Comparison of ENCODE assay signal across 11 mouse cellular contexts in the genomic region with DNA sequence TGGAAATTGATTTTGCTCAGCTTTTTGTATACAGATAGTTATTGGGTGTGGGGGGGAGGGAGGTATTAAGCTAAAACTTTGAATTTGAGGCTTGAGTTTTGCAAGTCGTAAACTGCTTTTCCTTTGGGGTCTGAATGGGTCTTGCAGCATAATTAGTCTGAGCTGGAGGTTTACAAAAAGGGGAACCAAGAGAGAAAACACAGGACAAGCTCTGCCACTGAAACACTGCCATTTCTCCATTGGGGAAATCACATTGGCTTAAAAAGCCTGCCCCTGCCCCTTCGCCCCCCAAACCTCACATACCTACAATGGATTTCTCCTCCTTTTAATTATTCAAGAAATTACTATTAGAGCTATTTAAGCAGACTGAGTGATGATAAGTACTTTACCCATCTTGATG.
"Had no signal": no experiment of that assay in that cellular context is flagged by ENCODE, and none has a peak within 500 bp of the region (broad histone marks: within the 10 kb centered on the region; RNA-seq: fewer than 3 reads in every experiment).

No protein-coding gene starts in this region.

- ATAC-seq: liver, embryonic 12.5 days had no signal

- H3K9me3 ChIP-seq: limb, embryonic 10.5 days; limb, embryonic 13.5 days; liver, embryonic 15.5 days; lung, embryonic 15.5 days had no signal

- DNase-seq: liver; lung, adult 18-20 months; thymus, adult 18-20 months; thymus, postnatal 36 days had no signal

- H3K4me2 ChIP-seq: limb, embryonic 13.5 days; liver, embryonic 12.5 days; liver, embryonic 15.5 days; lung, embryonic 15.5 days; midbrain, embryonic 11.5 days had no signal

- H3K4me3 ChIP-seq: limb, embryonic 10.5 days; limb, embryonic 13.5 days; liver, embryonic 12.5 days; liver, embryonic 15.5 days; lung, embryonic 15.5 days had no signal

- H3K27ac ChIP-seq: kidney, postnatal 0 days; limb, embryonic 10.5 days; limb, embryonic 13.5 days; liver, embryonic 12.5 days; liver, embryonic 15.5 days; lung, embryonic 15.5 days had no signal

- H3K4me1 ChIP-seq: liver, embryonic 12.5 days; liver, embryonic 15.5 days; lung, embryonic 15.5 days had no signal

- H3K36me3 ChIP-seq: limb, embryonic 13.5 days; liver, embryonic 12.5 days; liver, embryonic 15.5 days; lung, embryonic 15.5 days had no signal

- H3K9ac ChIP-seq: limb, embryonic 13.5 days; liver, embryonic 12.5 days; liver, embryonic 15.5 days; lung, embryonic 15.5 days had no signal

- H3K27me3 ChIP-seq: limb, embryonic 13.5 days; liver, embryonic 12.5 days; liver, embryonic 15.5 days; lung, embryonic 15.5 days had no signal
